Mouse (Mus musculus) MEL (cell line): ENCODE measurements around the gene Slc16a12. TPM values are rescaled to one million over a fixed set of nuclear protein-coding genes. Genes with fewer than 3 reads are reported as not detected.
"Not testable (repeated sequence)": the region's sequence is repeated elsewhere in the genome, so short reads cannot be mapped to it uniquely, and the experiment has no call there.

Experiments
- DNase-seq: peaks from one replicate; pipeline ENCODE4 v3.0.0; 2011; ENCODE audit warnings: low read depth, low spot score
- H3K27ac ChIP-seq: 2 replicates; pipeline ENCODE4 v1.5.1; 2012; ENCODE audit warnings: low read depth, mild to moderate bottlenecking, control low read depth, low read length, moderate library complexity; ENCODE audit not compliant: control insufficient read depth
- H3K27me3 ChIP-seq, 2 experiments: fragments of 150-350 bp in 1 of 2; sonication (generic) in 1 of 2; 2 replicates each; pipeline ENCODE4 v1.6.1; 2012; ENCODE audit warnings: low read length in 2 of 2, mild to moderate bottlenecking in 2 of 2, improper control_type of control experiment in 1 of 2, moderate library complexity in 1 of 2; ENCODE audit not compliant: insufficient read depth in 2 of 2, control insufficient read depth in 1 of 2
- H3K36me3 ChIP-seq, 2 experiments: 2 replicates each; pipeline ENCODE4 v1.6.1; 2012 to 2014; ENCODE audit warnings: low read length in 2 of 2, improper control_type of control experiment in 1 of 2, inconsistent platforms in 1 of 2, mild to moderate bottlenecking in 1 of 2; ENCODE audit not compliant: insufficient read depth in 2 of 2, control insufficient read depth in 1 of 2
- H3K4me1 ChIP-seq, 2 experiments: fragments of 150-350 bp in 1 of 2; sonication (generic) in 1 of 2; 2 replicates each; pipeline ENCODE4 v1.6.1; 2012; ENCODE audit warnings: low read length in 2 of 2, improper control_type of control experiment in 1 of 2, mild to moderate bottlenecking in 1 of 2; ENCODE audit not compliant: insufficient read depth in 2 of 2, control insufficient read depth in 1 of 2
- H3K4me3 ChIP-seq, 2 experiments: fragments of 150-350 bp in 1 of 2; sonication (generic) in 1 of 2; 2 replicates each; pipeline ENCODE4 v1.5.1; 2012; ENCODE audit warnings: low read depth in 2 of 2, low read length in 2 of 2, mild to moderate bottlenecking in 2 of 2, moderate library complexity in 2 of 2, control low read depth in 1 of 2, improper control_type of control experiment in 1 of 2; ENCODE audit not compliant: control insufficient read depth in 1 of 2, insufficient read depth in 1 of 2
- H3K79me2 ChIP-seq: 2 replicates; pipeline ENCODE4 v1.6.1; 2012; ENCODE audit warnings: mild to moderate bottlenecking, low read length, moderate library complexity; ENCODE audit not compliant: control insufficient read depth, poor library complexity, insufficient read depth
- H3K9ac ChIP-seq: 2 replicates; pipeline ENCODE4 v1.6.1; 2012; ENCODE audit warnings: low read depth, mild to moderate bottlenecking, control low read depth, low read length, moderate library complexity; ENCODE audit not compliant: control insufficient read depth, poor library complexity, severe bottlenecking
- H3K9me3 ChIP-seq: fragments of 150-350 bp; sonication (generic); replicated peaks from 2 replicates; pipeline ENCODE4 v1.6.1; 2012; ENCODE audit warnings: mild to moderate bottlenecking, low read length, improper control_type of control experiment, moderate library complexity; ENCODE audit not compliant: insufficient read depth
- CHD2 ChIP-seq: IDR thresholded peaks from 2 replicates; pipeline ENCODE4 v1.6.1; 2011; ENCODE audit warnings: low read length, improper control_type of control experiment
- CTCF ChIP-seq, 3 experiments: IDR thresholded peaks in 2 of 3; conservative IDR thresholded peaks in 1 of 3; 2 replicates each; pipeline ENCODE4 v1.5.1; 2011 to 2012; ENCODE audit warnings: low read length in 3 of 3, low read depth in 2 of 3, mild to moderate bottlenecking in 2 of 3, improper control_type of control experiment in 1 of 3, inconsistent platforms in 1 of 3, mixed read lengths in 1 of 3, moderate library complexity in 1 of 3; ENCODE audit not compliant: control insufficient read depth in 1 of 3, insufficient read depth in 1 of 3, poor library complexity in 1 of 3, severe bottlenecking in 1 of 3
- ELF1 ChIP-seq: IDR thresholded peaks from 2 replicates; pipeline ENCODE4 v1.6.1; 2014; ENCODE audit warnings: low read depth, mild to moderate bottlenecking, inconsistent platforms, low read length, improper control_type of control experiment, moderate library complexity
- EP300 ChIP-seq, 2 experiments: IDR thresholded peaks; 2 replicates each; pipeline ENCODE4 v1.6.1; 2011; ENCODE audit warnings: improper control_type of control experiment in 2 of 2, low read length in 2 of 2, low read depth in 1 of 2, mild to moderate bottlenecking in 1 of 2
- GABPA ChIP-seq: IDR thresholded peaks from 2 replicates; pipeline ENCODE4 v1.6.1; 2012; ENCODE audit warnings: low read depth, mild to moderate bottlenecking, inconsistent platforms, low read length, improper control_type of control experiment, moderate library complexity
- GATA1 ChIP-seq: IDR thresholded peaks from 2 replicates; pipeline ENCODE4 v1.6.1; 2011; ENCODE audit warnings: low read depth, low read length, improper control_type of control experiment
- HCFC1 ChIP-seq: IDR thresholded peaks from 2 replicates; pipeline ENCODE4 v1.6.1; 2012; ENCODE audit warnings: low read depth, mild to moderate bottlenecking, inconsistent platforms, low read length, improper control_type of control experiment, moderate library complexity
- JUND ChIP-seq: IDR thresholded peaks from 2 replicates; pipeline ENCODE4 v1.6.1; 2011; ENCODE audit warnings: low read depth, mild to moderate bottlenecking, improper control_type of control experiment, low read length
- MAFK ChIP-seq: IDR thresholded peaks from 2 replicates; pipeline ENCODE4 v1.6.1; 2011; ENCODE audit warnings: low read depth, mild to moderate bottlenecking, low read length, improper control_type of control experiment, borderline replicate concordance
- MEF2A ChIP-seq: IDR thresholded peaks from 2 replicates; pipeline ENCODE4 v1.6.1; 2014; ENCODE audit warnings: low read depth, mild to moderate bottlenecking, inconsistent platforms, low read length, improper control_type of control experiment; ENCODE audit not compliant: poor library complexity, insufficient replicate concordance, severe bottlenecking; ENCODE audit errors: extremely low read depth
- MYC ChIP-seq: IDR thresholded peaks from 2 replicates; pipeline ENCODE4 v1.6.1; 2011; ENCODE audit warnings: low read depth, mild to moderate bottlenecking, low read length, improper control_type of control experiment, moderate library complexity
- POLR2AphosphoS5 ChIP-seq: IDR thresholded peaks from 2 replicates; pipeline ENCODE4 v1.6.1; 2012; ENCODE audit warnings: low read depth, borderline replicate concordance, mild to moderate bottlenecking, inconsistent platforms, low read length, moderate library complexity, mixed read lengths
- RCOR1 ChIP-seq: IDR thresholded peaks from 2 replicates; pipeline ENCODE4 v1.6.1; 2012; ENCODE audit warnings: low read depth, mild to moderate bottlenecking, inconsistent platforms, low read length, improper control_type of control experiment
- TBP ChIP-seq: IDR thresholded peaks from 2 replicates; pipeline ENCODE4 v1.8.0; 2011; ENCODE audit warnings: low read depth, low read length, improper control_type of control experiment
- USF1 ChIP-seq: IDR thresholded peaks from 2 replicates; pipeline ENCODE4 v1.6.1; 2014; ENCODE audit warnings: low read depth, mild to moderate bottlenecking, inconsistent platforms, low read length, improper control_type of control experiment, moderate library complexity
- USF2 ChIP-seq, 2 experiments: IDR thresholded peaks; 2 replicates each; pipeline ENCODE4 v1.6.1; 2011 to 2012; ENCODE audit warnings: improper control_type of control experiment in 2 of 2, low read length in 2 of 2, borderline replicate concordance in 1 of 2, inconsistent platforms in 1 of 2, low read depth in 1 of 2, mild to moderate bottlenecking in 1 of 2; ENCODE audit not compliant: insufficient read depth in 1 of 2
- ZKSCAN1 ChIP-seq: IDR thresholded peaks from 2 replicates; pipeline ENCODE4 v1.6.1; 2012; ENCODE audit warnings: low read depth, mild to moderate bottlenecking, inconsistent platforms, low read length, improper control_type of control experiment, moderate library complexity
- ZMIZ1 ChIP-seq: IDR thresholded peaks from 2 replicates; pipeline ENCODE4 v1.6.1; 2012; ENCODE audit warnings: low read depth, mild to moderate bottlenecking, inconsistent platforms, low read length, improper control_type of control experiment, moderate library complexity
- ZNF384 ChIP-seq: IDR thresholded peaks from 2 replicates; pipeline ENCODE4 v1.6.1; 2012; ENCODE audit warnings: low read depth, mild to moderate bottlenecking, inconsistent platforms, low read length, improper control_type of control experiment
- polyA plus RNA-seq, 2 experiments: library from polyadenylated mRNA; stranded (reverse) in 1 of 2; unstranded in 1 of 2; fragments of >175 nt in 1 of 2; fragments of >200 nt in 1 of 2; gene quantifications; 2 replicates each; pipeline versions ENCODE4 v1.2.1 to v1.2.4; 2012; ENCODE audit warnings: low replicate concordance in 2 of 2, low read depth in 1 of 2; ENCODE audit not compliant: insufficient read length in 2 of 2, insufficient read depth in 1 of 2, missing spikeins in 1 of 2
- total RNA-seq: library from RNA; depleted of rRNA; stranded (reverse); fragments of 300-350 nt; gene quantifications from 2 replicates; pipeline ENCODE4 v1.2.3, GENCODE M21; 2012

Slc16a12 gene
- total and polyA plus RNA-seq, 3 experiments: 0.06 TPM; not detected in 2

- Histone ChIP-seq H3K79me2 (no peaks in the 10 kb centered on the region), H3K27ac (no peak overlapping the region), H3K4me1 (no peaks in the 10 kb centered on the region), H3K4me3 (no peak overlapping the region), H3K27me3 (no peaks in the 10 kb centered on the region), H3K9me3 (no peaks in the 10 kb centered on the region), H3K9ac (no peak overlapping the region), H3K36me3 (no peaks in the 10 kb centered on the region)
- TF ChIP-seq CHD2 (no peak), JUND (no peak), TBP (no peak), RCOR1 (no peak), EP300 (IDR thresholded peaks at IDR 0.05; ENCODE audit: low read depth in 1 of 2, low read length in 2 of 2) (no peak), MAFK (no peak), ELF1 (no peak), ZKSCAN1 (no peak), HCFC1 (no peak), USF2 (IDR thresholded peaks at IDR 0.05; ENCODE audit: borderline replicate concordance in 1 of 2, insufficient read depth in 1 of 2, low read depth in 1 of 2, low read length in 2 of 2) (no peak), MYC (no peak), MEF2A (no peak), POLR2AphosphoS5 (no peak), ZMIZ1 (no peak), GABPA (no peak), USF1 (no peak), ZNF384 (no peak), CTCF (IDR thresholded peaks at IDR 0.05 in 2 of 3, conservative IDR thresholded peaks at IDR 0.05 in 1 of 3; ENCODE audit: control insufficient read depth in 1 of 3, insufficient read depth in 1 of 3, low read depth in 2 of 3, low read length in 3 of 3, poor library complexity in 1 of 3, severe bottlenecking in 1 of 3) (no peak), GATA1 (no peak)
- DNase-seq: no peak
Observed at GRCm38 (mm10) chr19:34748992-34749391, 1.9 kb upstream of the Slc16a12 start.

- not testable (repeated sequence) for H3K4me3 ChIP-seq, H3K9me3 ChIP-seq, H3K9ac ChIP-seq, DNase-seq, H3K27ac ChIP-seq, H3K27me3 ChIP-seq, H3K4me1 ChIP-seq, H3K79me2 ChIP-seq, H3K36me3 ChIP-seq
Observed at GRCm38 (mm10) chr19:34747969-34748368, 880 bp upstream of the Slc16a12 start.
